In the genomic region with DNA sequence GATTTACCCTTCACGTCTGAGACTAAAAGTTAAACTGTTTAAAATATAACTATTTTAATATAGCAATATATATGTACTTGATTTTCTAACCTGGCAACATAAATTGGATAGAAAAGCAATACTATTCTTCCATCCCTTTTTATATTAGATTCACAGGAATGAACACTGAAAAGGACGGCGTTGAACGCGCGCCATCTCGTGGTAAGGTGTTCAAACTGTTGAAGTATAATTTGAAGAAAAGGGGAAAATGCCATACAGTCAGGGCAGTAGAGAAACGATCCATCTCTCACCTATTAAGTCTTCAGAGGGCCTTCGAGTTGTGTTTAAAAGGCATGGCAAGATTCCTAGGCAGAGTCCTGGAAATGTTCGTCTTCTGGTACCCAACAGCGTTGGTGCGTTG, we compare ENCODE assay signal across 8 mouse cellular contexts. TPM values are rescaled to one million over a fixed set of nuclear protein-coding genes. Genes with fewer than 3 reads are reported as not detected.
DNase-seq lines count a peak whose midpoint lies in the region; ATAC-seq and TF ChIP-seq lines count a peak whose summit lies in the region.

No protein-coding gene starts in this region.

- DNase-seq in heart, adult 2 months: peak; percentile 7 to 42
- DNase-seq in 416B (ENCODE audit: low read depth): peak; percentile 52
- DNase-seq in adipocyte (ENCODE audit: low spot score): peak; percentile 69
- peak; percentile 35 for DNase-seq in layer of hippocampus, adult 9-10 months (ENCODE audit: low spot score)
- DNase-seq in midbrain, embryonic 11.5 days (ENCODE audit: low spot score, missing footprints): peak; percentile 89
- peak; percentile 50 for DNase-seq in urinary bladder, postnatal 25 days (ENCODE audit: low spot score)

- H3K27ac ChIP-seq in heart, adult 2 months: no peak overlapping the region
- no peak overlapping the region for H3K27ac ChIP-seq in heart, embryonic 12.5 days (ENCODE audit: poor library complexity, severe bottlenecking)
- H3K27ac ChIP-seq in forebrain, embryonic 13.5 days: no peak overlapping the region
- no peak overlapping the region for H3K27ac ChIP-seq in midbrain, embryonic 11.5 days (ENCODE audit: low read depth, low read length)

- no peak for TF ChIP-seq POLR2A in heart, adult 2 months (IDR thresholded peaks at IDR 0.05; ENCODE audit: insufficient read depth, low read depth, low read length)

- no peak overlapping the region for H3K4me2 ChIP-seq in heart, embryonic 12.5 days
- no peak overlapping the region for H3K4me2 ChIP-seq in forebrain, embryonic 13.5 days
- H3K4me2 ChIP-seq in midbrain, embryonic 11.5 days: no peak overlapping the region

- no peaks in the 10 kb centered on the region for H3K9me3 ChIP-seq in heart, embryonic 12.5 days (replicated peaks)
- no peaks in the 10 kb centered on the region for H3K9me3 ChIP-seq in forebrain, embryonic 13.5 days (replicated peaks)
- H3K9me3 ChIP-seq in midbrain, embryonic 11.5 days (ENCODE audit: control insufficient read depth, low read length): no peaks in the 10 kb centered on the region

- no peaks in the 10 kb centered on the region for H3K36me3 ChIP-seq in heart, adult 2 months (ENCODE audit: control insufficient read depth, insufficient read depth, low read length)
- no peaks in the 10 kb centered on the region for H3K36me3 ChIP-seq in heart, embryonic 12.5 days
- H3K36me3 ChIP-seq in forebrain, embryonic 13.5 days (ENCODE audit: poor library complexity, severe bottlenecking): no peaks in the 10 kb centered on the region
- H3K36me3 ChIP-seq in midbrain, embryonic 11.5 days (ENCODE audit: control insufficient read depth, insufficient read depth, low read length): no peaks in the 10 kb centered on the region

- 18% methylated on average over 12 of the region's 12 CpGs for WGBS in heart, adult 2 months
- 20% methylated on average over 12 of the region's 12 CpGs for WGBS in heart, embryonic 12.5 days
- 23% methylated on average over 12 of the region's 12 CpGs for WGBS in forebrain, embryonic 13.5 days
- 24% methylated on average over 12 of the region's 12 CpGs for WGBS in midbrain, embryonic 11.5 days

- TF ChIP-seq EP300 in heart, adult 2 months (IDR thresholded peaks at IDR 0.05; ENCODE audit: insufficient read depth, low read depth, low read length): no peak

- no peaks in the 10 kb centered on the region for H3K79me2 ChIP-seq in heart, adult 2 months (replicated peaks; ENCODE audit: control insufficient read depth, insufficient read depth, low read length)

- peak; percentile 73 for TF ChIP-seq CTCF in heart, adult 2 months (IDR thresholded peaks at IDR 0.05)

- H3K27me3 ChIP-seq in heart, adult 2 months (ENCODE audit: control insufficient read depth, insufficient read depth, low read length): no peaks in the 10 kb centered on the region; the same call in 1 of the 2 replicates
- H3K27me3 ChIP-seq in heart, embryonic 12.5 days (replicated peaks): no peaks in the 10 kb centered on the region
- H3K27me3 ChIP-seq in forebrain, embryonic 13.5 days: no peaks in the 10 kb centered on the region
- H3K27me3 ChIP-seq in midbrain, embryonic 11.5 days (ENCODE audit: control insufficient read depth, insufficient read depth, low read length): no peaks in the 10 kb centered on the region

- intact Hi-C loops in heart, adult 2 months (cut with DNase I): loop anchor here (1.0 to 5.0 kb wide), 2 partner anchors 190 to 473 kb away; no protein-coding TSS in a partner anchor

- no peak overlapping the region for H3K4me3 ChIP-seq in heart, adult 2 months
- H3K4me3 ChIP-seq in heart, embryonic 12.5 days: no peak overlapping the region
- no peak overlapping the region for H3K4me3 ChIP-seq in forebrain, embryonic 13.5 days
- no peak overlapping the region for H3K4me3 ChIP-seq in midbrain, embryonic 11.5 days (ENCODE audit: low read depth, low read length)

- H3K9ac ChIP-seq in heart, adult 2 months (ENCODE audit: low read depth, low read length): no peak overlapping the region
- H3K9ac ChIP-seq in heart, embryonic 12.5 days: no peak overlapping the region
- no peak overlapping the region for H3K9ac ChIP-seq in forebrain, embryonic 13.5 days
- H3K9ac ChIP-seq in midbrain, embryonic 11.5 days (ENCODE audit: low read length): no peak overlapping the region

- no peaks in the 10 kb centered on the region for H3K4me1 ChIP-seq in heart, adult 2 months (ENCODE audit: control insufficient read depth, insufficient read depth, low read length)
- H3K4me1 ChIP-seq in heart, embryonic 12.5 days (replicated peaks): no peaks in the 10 kb centered on the region
- no peaks in the 10 kb centered on the region for H3K4me1 ChIP-seq in forebrain, embryonic 13.5 days
- no peaks in the 10 kb centered on the region for H3K4me1 ChIP-seq in midbrain, embryonic 11.5 days (ENCODE audit: control insufficient read depth, insufficient read depth, low read length)

- ATAC-seq in heart, embryonic 12.5 days (ENCODE audit: insufficient number of reproducible peaks, low FRiP score): no peak
- ATAC-seq in forebrain, embryonic 13.5 days: peak; percentile 48; the same call in 1 of the 2 replicates
- no peak for ATAC-seq in midbrain, embryonic 11.5 days (ENCODE audit: low FRiP score)

RNA-seq across cellular contexts. Expression of gene Fbxo5, which starts 14.7 kb away (rescaled TPM):
- under 1 TPM; 0.36 to 0.65 TPM for total RNA-seq in heart, adult 2 months (2021)
- polyA plus RNA-seq in heart, adult 2 months (2012; rRNA removed): 0.43 and 0.85 TPM in 2 replicates
- polyA plus RNA-seq in heart, embryonic 12.5 days (2016; fragmentation: Nextera tagmentation; extraction: Ambion mirVana): 49.0 and 50.9 TPM in 2 replicates
- polyA plus RNA-seq in forebrain, embryonic 13.5 days (2015; fragmentation: Nextera tagmentation; extraction: Ambion mirVana): 74.9 and 76.8 TPM in 2 replicates
- 94.5 and 96.7 TPM in 2 replicates for polyA plus RNA-seq in midbrain, embryonic 11.5 days (2014; fragmentation: Nextera tagmentation; extraction: Ambion mirVana)

RNA-seq across cellular contexts. Expression of gene Mtrf1l, which starts 33.1 kb away (rescaled TPM):
- 1 to 10 TPM; 8.4 to 9.6 TPM for total RNA-seq in heart, adult 2 months (2021)
- 1.6 and 3.5 TPM in 2 replicates for polyA plus RNA-seq in heart, adult 2 months (2012; rRNA removed)
- polyA plus RNA-seq in heart, embryonic 12.5 days (2016; fragmentation: Nextera tagmentation; extraction: Ambion mirVana): 9.2 and 15.0 TPM in 2 replicates
- polyA plus RNA-seq in forebrain, embryonic 13.5 days (2015; fragmentation: Nextera tagmentation; extraction: Ambion mirVana): 10.9 and 12.3 TPM in 2 replicates
- polyA plus RNA-seq in midbrain, embryonic 11.5 days (2014; fragmentation: Nextera tagmentation; extraction: Ambion mirVana): 16.2 and 17.0 TPM in 2 replicates

Comparison
In these comparisons a context has a peak if more than half of its experiments do, and no peak if none do; other contexts are left out.
1. RNA of gene Fbxo5, which starts 14.7 kb away (polyA plus RNA-seq): 94.5 to 96.7 TPM in midbrain, embryonic 11.5 days, 74.9 to 76.8 TPM in forebrain, embryonic 13.5 days and 49.0 to 50.9 TPM in heart, embryonic 12.5 days; 0.43 to 0.85 TPM in heart, adult 2 months; every median in the first group is over 10 times any median in the second.
2. DNase-seq: peak in every context shown above with its lines; median percentile 89 in midbrain, embryonic 11.5 days; 69 in adipocyte; 52 in 416B; 50 in urinary bladder, postnatal 25 days; 35 in layer of hippocampus, adult 9-10 months; 24 in heart, adult 2 months.